Mouse (Mus musculus): ENCODE data around the gene Rcc2. TPM values are rescaled to one million over a fixed set of nuclear protein-coding genes. Genes with fewer than 3 reads are reported as not detected.

Gene Rcc2
- polyA plus RNA-seq, 1 experiment from 2014 or later = 9.4 TPM

DNA sequence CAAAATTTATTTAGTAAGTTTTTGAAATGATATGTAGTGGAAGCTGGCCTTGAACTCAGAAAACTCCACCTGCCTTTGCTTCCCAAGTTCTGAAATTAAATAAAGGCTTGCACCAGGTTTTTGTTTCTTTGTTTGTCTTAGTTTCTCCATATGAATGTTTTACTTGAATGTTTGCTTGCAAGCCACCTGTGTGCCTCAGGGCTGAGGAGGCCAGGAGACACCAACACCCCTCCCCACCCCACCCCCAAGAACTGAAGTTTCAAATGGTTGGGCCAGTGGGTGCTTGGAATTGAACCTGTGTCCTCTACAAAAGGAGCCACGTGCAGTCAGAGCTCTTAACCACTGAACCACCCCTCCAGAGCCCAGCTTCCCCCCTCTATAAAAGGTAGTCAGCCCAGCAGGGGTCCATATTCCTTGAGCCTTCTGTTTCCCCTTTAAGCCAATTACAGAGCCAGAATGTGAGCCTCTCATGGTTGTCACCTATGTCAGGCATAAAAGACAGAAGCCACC is 5.7 kb upstream of the Rcc2 start:
- Histone ChIP-seq H3K27me3 (ENCODE audit: control insufficient read depth, insufficient read depth, low read length) (no peaks in the 10 kb centered on the region), H3K9ac (ENCODE audit: low read length) (no peak overlapping the region), H3K4me1 (ENCODE audit: control insufficient read depth, insufficient read depth, low read length) (peaks cover 4% of the 10 kb centered on the region; the same call in 1 of the 2 replicates), H3K9me3 (replicated peaks; ENCODE audit: control insufficient read depth, low read length) (no peaks in the 10 kb centered on the region), H3K4me3 (ENCODE audit: low read length) (no peak overlapping the region), H3K36me3 (ENCODE audit: control insufficient read depth, insufficient read depth) (no peaks in the 10 kb centered on the region), H3K27ac (ENCODE audit: low read length) (no peak overlapping the region), H3K4me2 (ENCODE audit: low read depth, low read length) (no peak overlapping the region)
- ATAC-seq (replicated peaks; ENCODE audit: extremely low read depth, insufficient read depth, low FRiP score) = no peak
- WGBS = 57% methylated on average over 1 of the region's 1 CpGs

DNA sequence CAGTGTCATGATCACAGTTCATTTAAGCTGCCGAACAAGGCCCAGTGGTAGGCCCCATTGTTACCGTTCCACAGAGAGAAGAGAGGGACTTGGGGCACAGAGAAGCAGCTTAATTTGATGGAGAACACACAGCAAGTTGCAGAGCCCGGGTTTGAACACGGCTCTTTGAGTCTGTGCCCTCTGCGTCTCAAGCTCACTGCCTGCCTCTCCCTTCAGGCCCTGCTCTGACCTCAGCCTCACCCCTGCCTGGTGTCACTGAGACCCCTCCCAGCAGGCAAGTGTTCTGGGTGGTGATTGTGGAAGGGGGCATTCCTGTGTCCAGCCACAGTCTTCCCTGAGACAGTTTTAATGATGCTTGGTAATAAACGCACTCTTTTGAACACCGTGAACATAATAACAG is 5.2 kb upstream of the Rcc2 start:
- Histone ChIP-seq H3K9me3 (replicated peaks; ENCODE audit: control insufficient read depth, low read length) (no peaks in the 10 kb centered on the region), H3K27ac (ENCODE audit: low read length) (no peak overlapping the region), H3K9ac (ENCODE audit: low read length) (no peak overlapping the region), H3K36me3 (ENCODE audit: control insufficient read depth, insufficient read depth) (no peaks in the 10 kb centered on the region), H3K4me2 (ENCODE audit: low read depth, low read length) (no peak overlapping the region), H3K4me3 (ENCODE audit: low read length) (no peak overlapping the region), H3K27me3 (ENCODE audit: control insufficient read depth, insufficient read depth, low read length) (no peaks in the 10 kb centered on the region), H3K4me1 (ENCODE audit: control insufficient read depth, insufficient read depth, low read length) (peaks cover 7% of the 10 kb centered on the region)
- ATAC-seq (replicated peaks; ENCODE audit: extremely low read depth, insufficient read depth, low FRiP score) = no peak
- WGBS = 84% methylated on average over 7 of the region's 7 CpGs

DNA sequence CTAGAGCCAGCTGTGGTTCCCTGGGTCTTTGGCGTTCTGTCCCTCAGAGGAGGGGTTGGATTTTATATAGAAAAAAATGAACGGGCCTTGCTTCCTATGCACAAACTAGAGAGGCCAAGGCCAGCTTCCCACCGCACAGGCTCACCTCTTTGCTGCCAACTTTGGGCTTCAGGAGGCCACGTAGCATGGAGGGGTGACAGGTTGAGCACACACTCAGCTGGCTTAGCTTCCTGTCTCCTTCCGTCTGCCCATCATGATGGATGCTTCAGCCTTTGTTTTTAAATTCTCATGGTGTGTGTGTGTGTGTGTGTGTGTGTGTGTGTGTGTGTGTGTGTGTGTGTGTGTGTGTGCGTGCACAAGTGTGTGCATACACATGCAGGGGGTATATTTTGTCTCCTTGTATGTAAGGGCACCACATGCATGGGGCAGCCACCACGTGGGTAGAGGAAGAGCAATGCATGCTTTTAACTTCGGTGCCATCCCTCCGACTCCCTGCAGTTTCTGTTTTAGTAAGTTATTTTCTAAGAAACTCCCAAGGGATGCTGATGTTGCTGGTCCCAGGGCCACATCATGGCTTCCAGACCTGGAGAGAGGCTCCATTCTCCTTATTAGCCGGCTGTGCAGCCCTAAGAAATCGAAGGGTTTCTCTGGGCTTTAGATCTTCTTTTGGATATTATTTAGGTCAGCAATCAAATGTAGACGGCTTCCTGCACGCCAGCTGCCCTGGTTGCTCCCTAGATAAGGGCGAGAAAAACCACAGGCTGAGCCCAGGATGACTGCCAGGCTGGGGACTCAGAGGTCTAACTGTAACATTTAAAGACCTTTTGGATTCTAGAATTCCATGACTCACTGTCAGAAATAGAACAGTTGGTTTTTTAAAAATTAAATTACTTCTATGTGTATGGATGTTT is 4.4 kb upstream of the Rcc2 start:
- H3K4me3 ChIP-seq (ENCODE audit: low read length) = no peak overlapping the region
- H3K36me3 ChIP-seq (ENCODE audit: control insufficient read depth, insufficient read depth) = no peaks in the 10 kb centered on the region
- H3K27ac ChIP-seq (ENCODE audit: low read length) = no peak overlapping the region
- ATAC-seq (replicated peaks; ENCODE audit: extremely low read depth, insufficient read depth, low FRiP score) = no peak
- H3K4me1 ChIP-seq (ENCODE audit: control insufficient read depth, insufficient read depth, low read length) = peaks cover 15% of the 10 kb centered on the region
- no peaks in the 10 kb centered on the region for H3K9me3 ChIP-seq (replicated peaks; ENCODE audit: control insufficient read depth, low read length)
- H3K4me2 ChIP-seq (ENCODE audit: low read depth, low read length) = no peak overlapping the region
- no peaks in the 10 kb centered on the region for H3K27me3 ChIP-seq (ENCODE audit: control insufficient read depth, insufficient read depth, low read length)
- WGBS = 61% methylated on average over 14 of the region's 14 CpGs
- H3K9ac ChIP-seq (ENCODE audit: low read length) = no peak overlapping the region

DNA sequence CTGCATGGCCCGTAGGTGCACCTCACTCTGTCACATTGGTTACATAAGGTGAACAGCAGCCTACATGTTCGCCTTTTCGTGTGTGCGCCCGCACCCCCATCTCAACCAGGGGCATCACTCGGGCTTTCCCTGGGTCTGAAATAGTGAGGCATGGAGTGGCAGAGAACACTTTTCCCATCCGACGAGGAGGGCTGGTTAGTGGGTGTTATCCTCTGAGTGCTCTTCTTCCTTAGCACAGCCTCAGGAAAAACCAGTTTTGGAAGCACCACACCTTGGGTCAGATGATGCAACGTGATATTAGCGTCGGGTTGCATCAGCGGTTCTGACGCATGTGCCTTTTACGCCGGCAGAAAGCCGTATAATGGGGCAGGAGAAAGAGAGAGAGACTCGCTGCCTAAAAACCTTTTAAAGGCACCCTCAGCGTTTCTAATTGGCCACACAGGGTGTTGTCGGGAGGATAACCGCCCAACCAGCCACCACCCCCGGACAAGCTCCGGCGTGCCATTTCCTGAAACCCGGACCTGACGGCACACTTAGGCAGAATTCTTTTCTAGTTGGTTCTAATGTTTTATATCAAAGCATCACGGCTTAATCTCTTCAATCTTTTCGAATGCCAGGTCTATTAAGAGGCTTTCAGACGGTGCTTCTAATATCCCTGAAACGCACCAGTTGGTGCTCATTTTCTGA is 757 bp upstream of the Rcc2 start:
- Histone ChIP-seq H3K9me3 (replicated peaks; ENCODE audit: control insufficient read depth, low read length) (no peaks in the 10 kb centered on the region), H3K36me3 (ENCODE audit: control insufficient read depth, insufficient read depth) (no peaks in the 10 kb centered on the region), H3K27me3 (ENCODE audit: control insufficient read depth, insufficient read depth, low read length) (no peaks in the 10 kb centered on the region), H3K27ac (ENCODE audit: low read length) (peak overlapping the region; percentile 38), H3K9ac (ENCODE audit: low read length) (peak overlapping the region; percentile 85), H3K4me2 (ENCODE audit: low read depth, low read length) (peak overlapping the region; percentile 95), H3K4me1 (ENCODE audit: control insufficient read depth, insufficient read depth, low read length) (peaks cover 30% of the 10 kb centered on the region), H3K4me3 (ENCODE audit: low read length) (peak overlapping the region; percentile 89)
- ATAC-seq (replicated peaks; ENCODE audit: extremely low read depth, insufficient read depth, low FRiP score) = no peak
- WGBS = 7% methylated on average over 29 of the region's 29 CpGs

DNA sequence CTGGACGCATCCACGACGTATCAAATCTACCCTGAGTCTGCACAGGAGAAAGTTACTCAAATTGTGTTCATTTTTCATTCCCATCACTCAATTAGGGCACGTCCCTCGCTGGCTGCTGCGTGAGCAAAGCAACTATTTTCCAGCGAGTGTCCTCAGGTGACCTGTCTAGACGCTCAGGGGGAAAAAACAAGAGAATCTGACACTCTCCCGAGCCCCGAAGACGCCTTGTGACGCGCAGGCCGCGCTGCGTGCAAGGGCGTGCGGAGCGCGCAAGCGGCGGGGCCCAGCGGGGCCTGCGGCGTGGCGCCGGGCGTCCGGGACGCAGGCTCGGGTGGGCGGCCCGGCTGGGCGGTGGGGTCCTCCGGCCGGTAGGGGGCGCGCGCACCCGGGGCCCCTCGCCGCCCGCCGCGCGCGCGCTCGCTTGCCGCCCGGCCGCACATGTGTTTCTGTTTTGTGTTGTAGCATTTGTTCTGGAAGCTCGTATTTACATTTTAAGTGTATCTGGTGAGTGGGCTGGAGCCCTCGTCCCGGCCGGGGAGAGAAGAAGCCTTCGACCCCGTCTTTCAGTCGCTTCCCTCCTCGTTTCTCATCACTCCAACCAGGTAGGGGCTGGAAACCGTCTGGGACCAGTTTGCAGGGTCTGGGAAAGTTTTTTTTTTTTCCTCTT is 841 bp downstream of the Rcc2 start:
- peaks cover 30% of the 10 kb centered on the region for H3K4me1 ChIP-seq (ENCODE audit: control insufficient read depth, insufficient read depth, low read length)
- peak overlapping the region; percentile 95 for H3K4me2 ChIP-seq (ENCODE audit: low read depth, low read length)
- WGBS = under 1% methylated on average over 61 of the region's 61 CpGs
- ATAC-seq (replicated peaks; ENCODE audit: extremely low read depth, insufficient read depth, low FRiP score) = peak; percentile 56
- no peaks in the 10 kb centered on the region for H3K27me3 ChIP-seq (ENCODE audit: control insufficient read depth, insufficient read depth, low read length)
- H3K36me3 ChIP-seq (ENCODE audit: control insufficient read depth, insufficient read depth) = no peaks in the 10 kb centered on the region
- H3K9ac ChIP-seq (ENCODE audit: low read length) = peak overlapping the region; percentile 98
- peak overlapping the region; percentile 91 for H3K27ac ChIP-seq (ENCODE audit: low read length)
- peak overlapping the region; percentile 89 for H3K4me3 ChIP-seq (ENCODE audit: low read length)
- H3K9me3 ChIP-seq (replicated peaks; ENCODE audit: control insufficient read depth, low read length) = no peaks in the 10 kb centered on the region

DNA sequence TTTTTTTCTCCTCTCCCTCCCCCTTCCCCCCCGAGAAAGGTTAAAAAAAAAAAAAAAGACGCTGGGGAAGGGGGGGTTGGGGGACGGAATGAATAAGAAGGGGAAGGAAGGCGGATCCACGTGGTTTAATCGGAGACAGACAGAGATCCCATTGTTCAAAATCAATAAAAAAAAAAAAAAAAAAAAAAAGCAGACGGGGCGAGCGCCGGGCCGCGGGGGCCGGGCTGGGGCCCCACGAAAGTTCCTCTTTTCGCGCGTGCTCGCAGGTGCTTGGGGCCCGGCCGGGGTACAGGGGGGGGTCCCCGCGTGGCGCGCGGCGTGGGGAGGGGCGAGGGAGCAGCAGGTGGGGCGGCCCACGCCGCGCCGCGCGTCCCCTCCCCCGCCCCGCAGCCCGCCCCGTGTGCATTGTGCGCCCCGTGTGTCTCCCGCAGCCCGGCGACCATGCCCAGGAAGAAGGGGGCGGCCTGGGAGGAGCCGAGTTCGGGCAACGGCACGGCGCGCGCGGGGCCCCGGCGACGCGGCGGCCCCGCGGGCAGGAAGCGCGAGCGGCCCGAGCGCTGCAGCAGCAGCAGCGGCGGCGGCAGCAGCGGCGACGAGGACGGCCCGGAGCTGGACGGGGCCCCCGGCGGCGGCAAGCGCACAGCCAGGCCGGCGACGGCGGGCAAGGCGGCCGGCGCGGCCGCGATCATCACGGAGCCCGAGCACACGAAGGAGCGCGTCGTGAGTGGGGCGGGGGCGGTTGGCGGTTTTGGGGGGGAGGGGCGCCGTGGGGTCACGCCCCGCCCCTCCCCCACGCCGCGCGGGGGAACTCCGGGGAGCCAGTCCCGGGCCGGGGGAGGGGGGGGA is 1.6 kb downstream of the Rcc2 start:
- under 1% methylated on average over 56 of the region's 107 CpGs for WGBS
- H3K4me2 ChIP-seq (ENCODE audit: low read depth, low read length) = peak overlapping the region; percentile 95
- H3K9ac ChIP-seq (ENCODE audit: low read length) = peak overlapping the region; percentile 98
- no peaks in the 10 kb centered on the region for H3K9me3 ChIP-seq (replicated peaks; ENCODE audit: control insufficient read depth, low read length)
- H3K4me1 ChIP-seq (ENCODE audit: control insufficient read depth, insufficient read depth, low read length) = peaks cover 30% of the 10 kb centered on the region
- ATAC-seq (replicated peaks; ENCODE audit: extremely low read depth, insufficient read depth, low FRiP score) = peak; percentile 5; the same call in 1 of the 2 replicates
- H3K4me3 ChIP-seq (ENCODE audit: low read length) = peak overlapping the region; percentile 89
- H3K27me3 ChIP-seq (ENCODE audit: control insufficient read depth, insufficient read depth, low read length) = no peaks in the 10 kb centered on the region
- no peaks in the 10 kb centered on the region for H3K36me3 ChIP-seq (ENCODE audit: control insufficient read depth, insufficient read depth)
- H3K27ac ChIP-seq (ENCODE audit: low read length) = peak overlapping the region; percentile 91

DNA sequence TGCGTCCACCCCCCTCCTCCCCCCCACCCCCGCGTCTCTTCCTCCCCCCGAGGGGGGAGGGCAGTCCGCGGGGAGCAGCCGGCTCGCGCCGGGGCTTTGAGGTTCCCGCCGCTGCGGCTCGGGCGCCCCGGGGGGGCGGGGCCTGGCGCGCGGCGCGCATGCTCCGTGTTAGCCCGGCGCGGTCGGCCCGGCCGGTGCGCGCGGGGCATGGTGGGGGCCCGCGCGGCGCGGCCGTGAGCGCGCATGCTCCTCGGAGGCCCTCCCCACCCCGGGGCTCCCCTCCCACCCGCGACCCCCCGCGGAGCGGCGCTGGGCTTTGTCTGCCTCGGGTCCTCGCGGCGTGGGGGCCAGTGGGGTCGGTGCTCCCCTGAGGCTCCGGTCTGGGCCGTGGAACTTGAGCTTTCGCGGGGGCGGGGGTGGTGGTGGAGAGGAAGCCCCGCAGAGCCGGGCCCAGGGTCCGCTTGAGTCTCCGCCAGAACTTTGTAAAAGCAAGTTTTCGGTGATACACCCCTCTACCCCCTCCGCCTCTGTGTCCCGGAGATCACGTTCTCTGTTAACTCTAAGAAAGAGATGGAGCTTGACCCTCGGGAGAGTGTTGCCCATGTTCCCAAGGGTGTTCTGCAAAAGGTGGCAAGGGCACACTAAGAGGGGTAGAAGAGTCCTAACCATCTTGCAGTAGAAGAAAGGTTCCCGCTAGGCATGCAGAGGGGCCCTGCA is 2.4 kb downstream of the Rcc2 start:
- under 1% methylated on average over 37 of the region's 68 CpGs for WGBS
- ATAC-seq (replicated peaks; ENCODE audit: extremely low read depth, insufficient read depth, low FRiP score) = peak; percentile 87
- no peaks in the 10 kb centered on the region for H3K9me3 ChIP-seq (replicated peaks; ENCODE audit: control insufficient read depth, low read length)
- no peaks in the 10 kb centered on the region for H3K27me3 ChIP-seq (ENCODE audit: control insufficient read depth, insufficient read depth, low read length)
- peaks cover under 1% of the 10 kb centered on the region; the same call in 1 of the 2 replicates for H3K36me3 ChIP-seq (ENCODE audit: control insufficient read depth, insufficient read depth)
- peak overlapping the region; percentile 89 for H3K4me3 ChIP-seq (ENCODE audit: low read length)
- peaks cover 38% of the 10 kb centered on the region for H3K4me1 ChIP-seq (ENCODE audit: control insufficient read depth, insufficient read depth, low read length)
- H3K9ac ChIP-seq (ENCODE audit: low read length) = peak overlapping the region; percentile 98
- H3K27ac ChIP-seq (ENCODE audit: low read length) = peak overlapping the region; percentile 91
- H3K4me2 ChIP-seq (ENCODE audit: low read depth, low read length) = peak overlapping the region; percentile 95

DNA sequence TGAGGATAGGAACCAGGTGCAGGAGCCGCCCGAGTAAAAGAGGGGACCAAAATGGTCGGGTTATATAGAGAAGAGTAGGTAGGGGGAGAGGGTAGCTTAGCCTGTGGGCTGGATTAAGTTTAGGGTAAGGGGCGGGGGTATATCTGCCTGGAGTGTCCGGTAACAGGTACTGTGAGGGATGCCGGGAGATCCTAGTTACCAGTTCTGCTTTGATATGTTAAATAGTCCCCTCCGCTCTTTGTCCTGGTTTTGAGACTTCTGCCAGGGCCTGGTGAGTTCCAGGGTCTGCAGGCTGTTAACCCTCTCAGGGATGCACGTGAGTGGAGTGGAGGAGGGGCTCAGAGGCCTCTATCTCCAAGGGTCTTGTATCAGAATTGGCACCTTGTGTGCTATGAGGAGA is 3.3 kb downstream of the Rcc2 start:
- 36% methylated on average over 8 of the region's 8 CpGs for WGBS

More for the DNA sequence above, 3.3 kb downstream of the Rcc2 start:
- peak overlapping the region; percentile 95 for H3K4me2 ChIP-seq (ENCODE audit: low read depth, low read length)
- ATAC-seq (replicated peaks; ENCODE audit: extremely low read depth, insufficient read depth, low FRiP score) = no peak
- H3K4me1 ChIP-seq (ENCODE audit: control insufficient read depth, insufficient read depth, low read length) = peaks cover 46% of the 10 kb centered on the region
- H3K9ac ChIP-seq (ENCODE audit: low read length) = peak overlapping the region; percentile 98
- H3K36me3 ChIP-seq (ENCODE audit: control insufficient read depth, insufficient read depth) = peaks cover 7% of the 10 kb centered on the region
- H3K27ac ChIP-seq (ENCODE audit: low read length) = peak overlapping the region; percentile 91
- H3K27me3 ChIP-seq (ENCODE audit: control insufficient read depth, insufficient read depth, low read length) = no peaks in the 10 kb centered on the region
- H3K4me3 ChIP-seq (ENCODE audit: low read length) = peak overlapping the region; percentile 89
- no peaks in the 10 kb centered on the region for H3K9me3 ChIP-seq (replicated peaks; ENCODE audit: control insufficient read depth, low read length)
